Mouse (Mus musculus) hindbrain, embryonic 15.5 days (tissue): ENCODE data around the gene A030005K14Rik. TPM values are rescaled to one million over a fixed set of nuclear protein-coding genes. Genes with fewer than 3 reads are reported as not detected.

ENCODE experiments used
- ATAC-seq: fragments of 200-750 bp; cut with Nextera tagmentation; 2 replicates; pipeline ENCODE4 v1.8.0; 2017; ENCODE audit warnings: low read depth, moderate number of reproducible peaks, moderate TSS enrichment; ENCODE audit not compliant: low FRiP score
- H3K27ac ChIP-seq: fragments of 300-500 bp; sonication (generic); replicated peaks from 2 replicates; pipeline ENCODE4 v1.5.1; 2015; ENCODE audit warnings: mild to moderate bottlenecking, inconsistent platforms
- H3K27me3 ChIP-seq: fragments of 300-500 bp; sonication (generic); 2 replicates; pipeline ENCODE4 v1.6.1; 2015; ENCODE audit warnings: control low read depth, inconsistent platforms
- H3K36me3 ChIP-seq: fragments of 300-500 bp; sonication (generic); 2 replicates; pipeline ENCODE4 v1.6.1; 2015; ENCODE audit warnings: control low read depth, inconsistent platforms
- H3K4me1 ChIP-seq: fragments of 300-500 bp; sonication (generic); replicated peaks from 2 replicates; pipeline ENCODE4 v1.6.1; 2015; ENCODE audit warnings: control low read depth, inconsistent platforms
- H3K4me2 ChIP-seq: fragments of 300-500 bp; sonication (generic); 2 replicates; pipeline ENCODE4 v1.6.1; 2015; ENCODE audit warnings: moderate library complexity, mild to moderate bottlenecking, inconsistent platforms
- H3K4me3 ChIP-seq: fragments of 300-500 bp; sonication (generic); 2 replicates; pipeline ENCODE4 v1.5.1; 2015; ENCODE audit warnings: mild to moderate bottlenecking, inconsistent platforms
- H3K9ac ChIP-seq: fragments of 300-500 bp; sonication (generic); 2 replicates; pipeline ENCODE4 v1.6.1; 2015; ENCODE audit warnings: inconsistent platforms
- H3K9me3 ChIP-seq: fragments of 300-500 bp; sonication (generic); 2 replicates; pipeline ENCODE4 v1.6.1; 2016; ENCODE audit warnings: control low read depth, inconsistent platforms
- WGBS: fragments of 180-500 bp; shearing (Covaris S2); methylation state at CpG from one replicate; pipeline ENCODE4 v1.1.7; 2015; 5-methylcytosine and 5-hydroxymethylcytosine counted together
- polyA plus RNA-seq: library from polyadenylated mRNA; unstranded; fragments of >200 nt; fragmentation: Nextera tagmentation; extraction: Ambion mirVana; gene quantifications from 2 replicates; pipeline ENCODE4 v1.2.1, GENCODE M21; 2015

Gene A030005K14Rik
- polyA plus RNA-seq, 1 experiment from 2014 or later, result not detected

DNA sequence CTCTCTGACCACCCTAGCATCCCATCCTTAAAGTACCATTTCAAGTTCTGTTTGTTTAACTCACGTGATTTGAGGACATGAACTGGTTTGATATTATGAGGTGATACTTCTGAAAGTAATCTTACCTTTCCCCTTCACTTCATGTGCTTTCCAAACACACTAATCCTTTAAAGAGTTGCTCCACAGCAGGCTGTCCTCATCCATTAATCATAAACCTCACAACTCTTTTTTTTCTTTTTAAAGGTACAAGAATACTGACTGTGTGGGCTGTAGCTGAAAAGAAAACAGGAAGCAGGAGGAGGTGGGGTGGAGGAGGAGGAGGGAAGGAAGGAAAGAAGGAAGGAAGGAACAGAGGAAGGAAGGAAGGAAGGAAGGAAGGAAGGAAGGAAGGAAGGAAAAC lies 27.2 kb downstream of the A030005K14Rik start:
- no peak overlapping the region for H3K27ac ChIP-seq
- H3K4me1 ChIP-seq, result no peaks in the 10 kb centered on the region
- H3K9me3 ChIP-seq, result no peaks in the 10 kb centered on the region
- H3K36me3 ChIP-seq, result no peaks in the 10 kb centered on the region
- H3K9ac ChIP-seq, result no peak overlapping the region
- no peak for ATAC-seq
- 62% methylated on average over 1 of the region's 1 CpGs for WGBS
- no peak overlapping the region for H3K4me2 ChIP-seq
- no peaks in the 10 kb centered on the region for H3K27me3 ChIP-seq
- H3K4me3 ChIP-seq, result no peak overlapping the region

DNA sequence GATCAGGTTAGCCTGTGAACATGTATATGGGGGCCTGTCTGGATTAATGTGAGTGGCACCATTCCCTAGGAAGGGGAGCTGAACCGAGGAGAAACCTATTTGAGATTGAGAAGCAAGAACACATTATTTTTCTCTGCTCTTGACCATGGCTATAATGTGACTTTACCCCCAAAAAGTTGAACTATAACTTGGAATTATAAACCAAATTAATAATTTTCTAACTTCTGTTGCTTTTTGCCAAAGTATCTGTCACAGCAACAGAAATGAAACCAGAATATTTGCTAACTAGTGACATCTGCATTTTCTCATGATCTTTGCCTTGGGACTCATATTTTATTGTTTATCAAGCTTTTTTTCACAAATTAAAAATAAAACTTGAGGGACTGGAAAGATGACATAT lies 42.6 kb downstream of the A030005K14Rik start:
- no peaks in the 10 kb centered on the region for H3K36me3 ChIP-seq
- H3K27me3 ChIP-seq, result no peaks in the 10 kb centered on the region
- H3K9me3 ChIP-seq, result no peaks in the 10 kb centered on the region
- WGBS, result 71% methylated on average over 1 of the region's 1 CpGs
- H3K9ac ChIP-seq, result no peak overlapping the region
- no peak overlapping the region for H3K4me3 ChIP-seq
- H3K27ac ChIP-seq, result no peak overlapping the region
- ATAC-seq, result no peak
- H3K4me2 ChIP-seq, result no peak overlapping the region
- H3K4me1 ChIP-seq, result no peaks in the 10 kb centered on the region

DNA sequence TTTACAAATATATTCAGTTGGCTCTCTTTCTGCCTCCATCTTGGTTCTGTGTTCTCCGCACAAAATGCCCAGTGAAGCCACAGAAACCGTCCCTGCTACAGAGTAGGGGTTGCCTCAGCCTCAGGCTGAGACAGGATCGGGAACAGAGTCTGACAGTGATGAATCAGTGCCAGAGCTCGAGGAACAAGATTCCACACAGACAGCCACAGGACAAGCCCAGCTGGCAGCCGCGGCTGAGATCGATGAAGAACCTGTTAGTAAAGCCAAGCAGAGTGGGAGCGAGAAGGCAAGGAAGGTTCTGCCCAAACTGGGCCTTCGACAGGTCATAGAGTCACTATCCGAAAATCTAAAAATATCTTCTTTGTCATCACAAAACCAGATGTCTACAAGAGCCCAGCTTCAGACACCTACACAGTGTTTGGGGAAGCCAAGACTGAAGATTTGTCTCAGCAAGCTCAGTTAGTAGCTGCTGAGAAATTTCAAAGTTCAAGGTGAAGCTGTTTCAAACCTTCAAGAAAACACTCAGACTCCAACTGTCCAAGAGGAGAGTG lies 43.8 kb downstream of the A030005K14Rik start:
- 82% methylated on average over 10 of the region's 10 CpGs for WGBS
- Histone ChIP-seq H3K4me1 (no peaks in the 10 kb centered on the region), H3K27ac (no peak overlapping the region), H3K4me2 (no peak overlapping the region), H3K4me3 (no peak overlapping the region), H3K36me3 (no peaks in the 10 kb centered on the region), H3K9me3 (no peaks in the 10 kb centered on the region), H3K9ac (no peak overlapping the region), H3K27me3 (no peaks in the 10 kb centered on the region)
- ATAC-seq, result no peak

DNA sequence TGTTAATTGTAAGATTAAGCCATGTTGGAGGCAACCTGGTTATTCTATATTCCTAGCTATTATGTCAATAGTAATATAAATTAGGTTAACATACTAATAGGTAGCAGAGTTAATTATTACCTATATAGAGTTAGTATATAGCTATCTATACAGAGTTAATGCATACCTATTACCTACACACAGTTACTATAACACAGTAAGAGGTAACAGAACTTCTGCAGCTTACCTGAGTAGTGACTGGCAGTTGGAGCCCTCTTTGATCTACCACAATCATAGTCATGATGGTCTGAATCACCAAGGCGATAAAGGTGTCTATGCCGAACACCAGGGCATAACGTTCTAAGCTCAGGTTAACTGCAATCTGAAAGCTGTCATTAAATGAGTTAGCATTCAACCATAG lies 44.7 kb downstream of the A030005K14Rik start:
- H3K27ac ChIP-seq, result no peak overlapping the region
- H3K9me3 ChIP-seq, result no peaks in the 10 kb centered on the region
- WGBS, result 96% methylated on average over 3 of the region's 3 CpGs
- H3K4me3 ChIP-seq, result no peak overlapping the region
- H3K4me1 ChIP-seq, result no peaks in the 10 kb centered on the region
- H3K27me3 ChIP-seq, result no peaks in the 10 kb centered on the region
- H3K4me2 ChIP-seq, result no peak overlapping the region
- no peaks in the 10 kb centered on the region for H3K36me3 ChIP-seq
- no peak for ATAC-seq
- no peak overlapping the region for H3K9ac ChIP-seq

Other genes with a start within 250 kb of the A030005K14Rik start
- 26.6 TPM in 2 replicates for gene Agfg1, start 219.9 kb downstream of the A030005K14Rik start, polyA plus RNA-seq
- gene A030005L19Rik, start 146.1 kb downstream of the A030005K14Rik start, polyA plus RNA-seq, result 0.19 and 0.28 TPM in 2 replicates
- gene A030014E15Rik, start 134.5 kb downstream of the A030005K14Rik start, polyA plus RNA-seq, result not detected in 2 replicates
- not detected in 2 replicates for gene Gm6217, start 128.0 kb downstream of the A030005K14Rik start, polyA plus RNA-seq
- not detected in 2 replicates for gene A030003K21Rik, start 116.0 kb downstream of the A030005K14Rik start, polyA plus RNA-seq
- not detected in 2 replicates for gene Gm7544, start 103.4 kb downstream of the A030005K14Rik start, polyA plus RNA-seq
- gene Gm47955, start 99.1 kb downstream of the A030005K14Rik start, polyA plus RNA-seq, result not detected in 2 replicates
- gene Gm47959, start 58.8 kb downstream of the A030005K14Rik start, polyA plus RNA-seq, result not detected in 2 replicates
- 0.98 and 1.1 TPM in 2 replicates for gene Slc19a3, start 20.9 kb downstream of the A030005K14Rik start, polyA plus RNA-seq
- gene Krtap28-10, start 16.9 kb downstream of the A030005K14Rik start, polyA plus RNA-seq, result not detected in 2 replicates
- gene Gm47969, start 14.4 kb downstream of the A030005K14Rik start, polyA plus RNA-seq, result not detected in 2 replicates
- gene Krtap28-13, start 1.6 kb upstream of the A030005K14Rik start, polyA plus RNA-seq, result not detected in 2 replicates
- not detected in 2 replicates for gene Ccl20, start 57.4 kb upstream of the A030005K14Rik start, polyA plus RNA-seq
- 1.1 and 2.0 TPM in 2 replicates for gene Daw1, start 100.4 kb upstream of the A030005K14Rik start, polyA plus RNA-seq